Mouse (Mus musculus) neural tube, embryonic 15.5 days (tissue): ENCODE results near the gene Eef1akmt2. TPM values are rescaled to one million over a fixed set of nuclear protein-coding genes. Genes with fewer than 3 reads are reported as not detected.
A peak's percentile ranks its signal among the peaks of the same experiment; 100 is the strongest.

Experiments used
- ATAC-seq: fragments of 200-750 bp; cut with Nextera tagmentation; 2 replicates; pipeline ENCODE4 v1.8.0; 2017; ENCODE audit warnings: mild to moderate bottlenecking, moderate TSS enrichment, moderate library complexity; ENCODE audit not compliant: low FRiP score
- H3K27ac ChIP-seq: fragments of 300-500 bp; sonication (generic); replicated peaks from 2 replicates; pipeline ENCODE4 v1.5.1; 2015; ENCODE audit warnings: mild to moderate bottlenecking, inconsistent platforms
- H3K27me3 ChIP-seq: fragments of 300-500 bp; sonication (generic); replicated peaks from 2 replicates; pipeline ENCODE4 v1.6.1; 2015; ENCODE audit warnings: inconsistent platforms
- H3K36me3 ChIP-seq: fragments of 300-500 bp; sonication (generic); 2 replicates; pipeline ENCODE4 v1.6.1; 2015; ENCODE audit warnings: inconsistent platforms
- H3K4me1 ChIP-seq: fragments of 300-500 bp; sonication (generic); 2 replicates; pipeline ENCODE4 v1.6.1; 2015; ENCODE audit warnings: inconsistent platforms
- H3K4me2 ChIP-seq: fragments of 300-500 bp; sonication (generic); 2 replicates; pipeline ENCODE4 v1.6.1; 2015; ENCODE audit warnings: inconsistent platforms, mild to moderate bottlenecking, moderate library complexity
- H3K4me3 ChIP-seq: fragments of 300-500 bp; sonication (generic); replicated peaks from 2 replicates; pipeline ENCODE4 v1.5.1; 2015; ENCODE audit warnings: mild to moderate bottlenecking, inconsistent platforms
- H3K9ac ChIP-seq: fragments of 300-500 bp; sonication (generic); replicated peaks from 2 replicates; pipeline ENCODE4 v1.6.1; 2015; ENCODE audit warnings: mild to moderate bottlenecking, inconsistent platforms
- H3K9me3 ChIP-seq: fragments of 300-500 bp; sonication (generic); replicated peaks from 2 replicates; pipeline ENCODE4 v1.6.1; 2016; ENCODE audit warnings: inconsistent platforms
- WGBS: fragments of 180-500 bp; shearing (Covaris S2); methylation state at CpG from one replicate; pipeline ENCODE4 v1.1.7; 2015; ENCODE audit warnings: mixed read lengths; 5-methylcytosine and 5-hydroxymethylcytosine counted together
- polyA plus RNA-seq: library from polyadenylated mRNA; unstranded; fragments of >200 nt; fragmentation: Nextera tagmentation; extraction: Ambion mirVana; gene quantifications from 2 replicates; pipeline ENCODE4 v1.2.1, GENCODE M21; 2015

Gene Eef1akmt2
- polyA plus RNA-seq, 1 experiment from 2014 or later = 84.5 TPM

DNA sequence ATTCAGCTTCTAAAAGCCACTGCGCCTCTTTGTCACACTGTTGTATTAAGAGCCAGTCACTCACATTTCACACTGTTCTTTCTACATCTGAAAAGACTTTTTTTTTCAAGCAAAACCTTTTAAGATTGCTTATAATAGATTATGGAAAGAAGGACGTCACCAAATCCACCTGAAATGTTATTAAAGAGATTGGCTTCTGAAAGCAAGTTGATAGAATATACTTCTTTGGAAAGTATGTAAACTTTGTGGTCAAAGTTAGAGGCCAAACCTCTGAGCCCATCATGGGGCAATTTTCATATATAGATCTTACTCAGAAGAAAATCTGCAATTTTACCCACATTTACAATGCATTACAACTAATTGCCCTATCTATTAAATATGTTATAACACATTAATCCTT is 35.9 kb downstream of the Eef1akmt2 start:
- WGBS = 53% methylated on average over 2 of the region's 2 CpGs
- Histone ChIP-seq H3K9me3 (no peaks in the 10 kb centered on the region), H3K9ac (no peak overlapping the region), H3K36me3 (no peaks in the 10 kb centered on the region), H3K27me3 (no peaks in the 10 kb centered on the region; the same call in 1 of the 2 replicates), H3K4me3 (no peak overlapping the region), H3K27ac (no peak overlapping the region), H3K4me2 (no peak overlapping the region), H3K4me1 (peaks cover 21% of the 10 kb centered on the region)
- ATAC-seq = no peak

- no peaks in the 10 kb centered on the region; the same call in 1 of the 2 replicates for H3K27me3 ChIP-seq
- ATAC-seq = no peak
- H3K4me3 ChIP-seq = no peak overlapping the region
- H3K4me1 ChIP-seq = peaks cover 35% of the 10 kb centered on the region
- no peak overlapping the region for H3K27ac ChIP-seq
- no peaks in the 10 kb centered on the region for H3K36me3 ChIP-seq
- 72% methylated on average over 5 of the region's 5 CpGs for WGBS
- no peak overlapping the region for H3K4me2 ChIP-seq
- no peak overlapping the region for H3K9ac ChIP-seq
- no peaks in the 10 kb centered on the region for H3K9me3 ChIP-seq
Measured at GRCm38 (mm10) chr7:132815081-132815480, 37.4 kb downstream of the Eef1akmt2 start.

GRCm38 (mm10) chr7:132814089-132814450 is 38.4 kb downstream of the Eef1akmt2 start:
- H3K4me2 ChIP-seq = peak overlapping the region; percentile 89
- peak overlapping the region; percentile 86 for H3K27ac ChIP-seq
- 1% methylated on average over 7 of the region's 7 CpGs for WGBS
- no peaks in the 10 kb centered on the region; the same call in 1 of the 2 replicates for H3K27me3 ChIP-seq
- H3K9me3 ChIP-seq = no peaks in the 10 kb centered on the region
- peaks cover 45% of the 10 kb centered on the region for H3K4me1 ChIP-seq
- H3K9ac ChIP-seq = peak overlapping the region; percentile 70
- H3K4me3 ChIP-seq = peak overlapping the region; percentile 74
- H3K36me3 ChIP-seq = no peaks in the 10 kb centered on the region
- ATAC-seq = peak; percentile 7; the same call in 1 of the 2 replicates

- WGBS = under 1% methylated on average over 80 of the region's 85 CpGs
- peak within 1 kb of the TSS; percentile 89 for H3K4me2 ChIP-seq
- H3K27me3 ChIP-seq = no peaks in the 10 kb centered on the region; the same call in 1 of the 2 replicates
- H3K4me3 ChIP-seq = peak within 1 kb of the TSS; percentile 74
- peak within 1 kb of the TSS; percentile 70 for H3K9ac ChIP-seq
- peak; percentile 77 for ATAC-seq
- H3K9me3 ChIP-seq = no peaks in the 10 kb centered on the region
- H3K27ac ChIP-seq = peak within 1 kb of the TSS; percentile 86
- H3K36me3 ChIP-seq = no peaks in the 10 kb centered on the region
- peaks cover 50% of the 10 kb centered on the region for H3K4me1 ChIP-seq
Measured at GRCm38 (mm10) chr7:132813416-132814088, 38.9 kb downstream of the Eef1akmt2 start, which contains the start of gene Fam53b. Gene Fam53b (minus strand): TSS chr7:132813886.

GRCm38 (mm10) chr7:132812619-132813415 is 39.7 kb downstream of the Eef1akmt2 start:
- peak overlapping the region; percentile 70 for H3K9ac ChIP-seq
- H3K27ac ChIP-seq = peak overlapping the region; percentile 86
- H3K36me3 ChIP-seq = no peaks in the 10 kb centered on the region
- H3K9me3 ChIP-seq = no peaks in the 10 kb centered on the region
- ATAC-seq = peak; percentile 40
- no peaks in the 10 kb centered on the region; the same call in 1 of the 2 replicates for H3K27me3 ChIP-seq
- peaks cover 58% of the 10 kb centered on the region for H3K4me1 ChIP-seq
- under 1% methylated on average over 58 of the region's 59 CpGs for WGBS
- peak overlapping the region; percentile 74 for H3K4me3 ChIP-seq
- peak overlapping the region; percentile 89 for H3K4me2 ChIP-seq

DNA sequence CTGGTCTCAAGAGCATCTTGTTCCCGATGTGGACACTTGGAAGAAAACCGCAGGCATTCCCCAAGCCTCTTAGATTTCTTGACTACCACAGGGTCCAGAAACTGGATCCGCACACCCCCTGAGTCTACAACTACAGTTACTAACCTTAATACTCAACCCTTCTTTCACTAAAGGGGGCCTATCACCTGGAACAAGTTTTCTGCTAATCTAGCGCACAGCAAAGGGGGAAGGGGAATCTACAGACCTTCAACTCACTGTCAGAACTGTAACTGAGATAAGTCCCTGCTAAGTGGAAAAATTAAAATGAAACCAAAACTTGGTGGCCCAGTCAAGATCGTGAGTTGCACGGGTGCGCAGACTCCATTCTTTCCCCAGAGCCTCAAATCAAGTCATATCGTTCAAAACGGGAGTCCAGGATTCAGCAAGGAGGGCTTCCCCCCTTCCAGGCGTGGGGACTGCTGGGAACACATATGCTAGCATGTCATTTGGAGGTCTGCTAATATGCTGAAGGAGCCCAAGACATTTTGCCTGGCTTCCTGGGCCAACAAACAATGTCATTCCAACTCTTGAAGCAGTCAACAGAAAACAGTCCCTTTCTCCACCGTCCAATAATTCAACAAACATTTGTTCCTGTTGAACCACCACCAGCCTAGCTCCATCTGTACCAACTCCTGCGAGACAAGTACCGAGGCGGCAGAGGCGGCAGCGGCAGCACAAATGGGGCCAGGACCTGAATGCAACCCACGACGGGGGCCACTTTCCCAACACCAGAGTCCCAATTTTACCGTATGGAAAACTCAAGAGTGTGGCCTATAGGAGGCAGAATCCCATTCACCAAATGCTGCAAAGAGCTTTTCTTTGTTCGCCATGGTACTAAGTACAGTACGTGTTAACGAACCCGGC is 40.5 kb downstream of the Eef1akmt2 start:
- WGBS = 10% methylated on average over 23 of the region's 23 CpGs
- H3K4me3 ChIP-seq = peak overlapping the region; percentile 74
- no peak for ATAC-seq
- H3K4me1 ChIP-seq = peaks cover 66% of the 10 kb centered on the region
- H3K9me3 ChIP-seq = no peaks in the 10 kb centered on the region
- H3K9ac ChIP-seq = peak overlapping the region; percentile 70
- no peaks in the 10 kb centered on the region; the same call in 1 of the 2 replicates for H3K27me3 ChIP-seq
- no peaks in the 10 kb centered on the region for H3K36me3 ChIP-seq
- peak overlapping the region; percentile 89 for H3K4me2 ChIP-seq
- peak overlapping the region; percentile 86 for H3K27ac ChIP-seq

- Histone ChIP-seq H3K4me1 (peaks cover 76% of the 10 kb centered on the region), H3K27ac (peak overlapping the region; percentile 61; the same call in 1 of the 2 replicates), H3K4me2 (peak overlapping the region; percentile 89), H3K27me3 (no peaks in the 10 kb centered on the region), H3K4me3 (no peak overlapping the region), H3K9me3 (no peaks in the 10 kb centered on the region), H3K9ac (no peak overlapping the region), H3K36me3 (no peaks in the 10 kb centered on the region)
- ATAC-seq = no peak
- 53% methylated on average over 1 of the region's 1 CpGs for WGBS
Measured at GRCm38 (mm10) chr7:132810879-132811278, 41.6 kb downstream of the Eef1akmt2 start.

DNA sequence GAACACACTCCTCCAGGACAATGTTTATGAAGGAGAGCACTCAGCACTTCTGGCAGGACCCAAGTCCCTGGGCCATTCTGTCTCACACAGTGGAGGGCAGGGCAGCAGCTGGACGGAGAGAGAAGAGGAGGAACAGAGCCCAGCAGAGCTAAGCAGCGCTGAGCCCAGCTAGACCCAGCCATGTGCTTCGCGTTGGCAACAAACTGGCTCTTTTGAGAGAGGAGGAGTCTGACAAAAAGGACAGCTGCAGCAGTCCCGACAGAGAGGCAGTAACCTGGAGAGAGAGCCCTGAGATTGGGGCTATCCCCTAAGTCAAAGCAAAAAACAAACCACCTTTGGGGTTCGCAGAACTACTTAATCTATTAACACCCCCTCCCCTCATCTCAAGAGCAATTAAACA is 42.1 kb downstream of the Eef1akmt2 start:
- no peak overlapping the region for H3K4me3 ChIP-seq
- peak overlapping the region; percentile 89 for H3K4me2 ChIP-seq
- no peaks in the 10 kb centered on the region for H3K27me3 ChIP-seq
- H3K4me1 ChIP-seq = peaks cover 81% of the 10 kb centered on the region
- 11% methylated on average over 6 of the region's 6 CpGs for WGBS
- peak overlapping the region; percentile 61 for H3K27ac ChIP-seq
- ATAC-seq = no peak
- H3K9me3 ChIP-seq = no peaks in the 10 kb centered on the region
- no peaks in the 10 kb centered on the region for H3K36me3 ChIP-seq
- no peak overlapping the region for H3K9ac ChIP-seq

DNA sequence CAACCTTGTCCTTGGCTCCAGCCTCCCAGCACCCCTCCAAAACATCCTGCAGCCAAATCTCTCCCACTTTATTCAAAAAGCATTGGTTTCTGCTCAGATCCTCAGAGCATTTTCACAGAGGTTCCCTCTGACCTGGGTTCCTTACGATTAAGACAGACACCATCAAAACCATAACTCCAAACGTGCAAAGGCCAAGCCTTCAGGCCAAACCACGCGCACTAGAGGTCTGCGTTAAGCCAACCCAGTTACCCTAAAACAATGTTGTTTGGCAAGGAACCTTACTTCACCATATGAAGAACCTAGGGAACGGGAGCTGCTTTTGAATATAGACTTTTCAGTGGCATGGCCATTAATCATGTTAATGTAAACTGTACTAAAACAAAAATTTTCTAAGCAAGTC is 42.8 kb downstream of the Eef1akmt2 start:
- Histone ChIP-seq H3K36me3 (no peaks in the 10 kb centered on the region), H3K4me2 (peak overlapping the region; percentile 89), H3K27me3 (no peaks in the 10 kb centered on the region), H3K9me3 (no peaks in the 10 kb centered on the region), H3K27ac (peak overlapping the region; percentile 61; the same call in 1 of the 2 replicates), H3K4me1 (peaks cover 86% of the 10 kb centered on the region), H3K9ac (no peak overlapping the region; the same call in 1 of the 2 replicates), H3K4me3 (no peak overlapping the region)
- ATAC-seq = no peak
- WGBS = 23% methylated on average over 6 of the region's 6 CpGs

DNA sequence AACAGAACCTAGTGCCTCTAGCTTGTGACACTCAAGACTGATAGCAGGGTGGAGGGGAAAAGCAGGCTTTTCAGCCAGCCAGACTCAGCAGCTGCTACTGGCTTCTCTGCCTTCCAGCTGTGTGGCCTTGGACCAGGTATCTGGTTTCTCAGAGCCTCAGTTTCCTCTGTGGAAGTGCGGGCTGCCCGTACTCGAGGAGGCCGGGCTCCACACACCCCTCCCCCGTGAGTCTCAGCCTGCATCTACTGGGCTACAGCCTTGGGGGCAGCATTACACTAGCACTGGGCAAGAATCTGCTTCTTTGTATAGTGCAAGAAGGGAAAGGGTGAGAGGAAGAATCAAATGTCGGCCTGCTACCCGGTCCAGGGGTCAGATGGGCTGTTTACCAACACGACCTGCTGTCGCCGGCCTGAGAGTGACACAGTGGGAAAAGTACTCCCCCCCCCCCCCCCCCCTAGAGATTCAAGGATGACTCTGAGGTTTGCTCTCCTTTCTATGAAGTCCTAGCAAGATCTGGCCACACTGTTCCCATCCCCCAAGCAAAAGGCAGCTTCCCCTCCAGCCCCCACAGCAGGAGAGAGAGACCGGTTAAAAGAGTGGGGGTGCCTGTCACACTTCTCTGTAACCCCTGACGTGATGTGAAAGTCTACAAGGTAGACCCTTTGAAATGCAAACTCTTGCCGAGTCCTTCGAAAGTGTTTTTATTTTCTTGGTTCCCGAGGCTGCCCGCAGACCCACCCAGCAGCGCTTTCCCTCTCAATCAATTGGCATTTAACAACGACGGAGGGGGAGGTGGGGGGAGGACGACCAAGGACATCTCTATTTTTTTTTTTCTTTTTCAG is 43.4 kb downstream of the Eef1akmt2 start:
- H3K9ac ChIP-seq = peak overlapping the region; percentile 36; the same call in 1 of the 2 replicates

More for the DNA sequence above, 43.4 kb downstream of the Eef1akmt2 start:
- 5% methylated on average over 20 of the region's 20 CpGs for WGBS
- H3K27ac ChIP-seq = peak overlapping the region; percentile 72
- H3K9me3 ChIP-seq = no peaks in the 10 kb centered on the region
- peak overlapping the region; percentile 38 for H3K4me2 ChIP-seq
- no peak overlapping the region for H3K4me3 ChIP-seq
- no peak for ATAC-seq
- peaks cover 85% of the 10 kb centered on the region for H3K4me1 ChIP-seq
- H3K36me3 ChIP-seq = no peaks in the 10 kb centered on the region
- H3K27me3 ChIP-seq = no peaks in the 10 kb centered on the region
